Mouse (Mus musculus): ENCODE measurements around the gene Aamdc.

Aamdc gene

DNA sequence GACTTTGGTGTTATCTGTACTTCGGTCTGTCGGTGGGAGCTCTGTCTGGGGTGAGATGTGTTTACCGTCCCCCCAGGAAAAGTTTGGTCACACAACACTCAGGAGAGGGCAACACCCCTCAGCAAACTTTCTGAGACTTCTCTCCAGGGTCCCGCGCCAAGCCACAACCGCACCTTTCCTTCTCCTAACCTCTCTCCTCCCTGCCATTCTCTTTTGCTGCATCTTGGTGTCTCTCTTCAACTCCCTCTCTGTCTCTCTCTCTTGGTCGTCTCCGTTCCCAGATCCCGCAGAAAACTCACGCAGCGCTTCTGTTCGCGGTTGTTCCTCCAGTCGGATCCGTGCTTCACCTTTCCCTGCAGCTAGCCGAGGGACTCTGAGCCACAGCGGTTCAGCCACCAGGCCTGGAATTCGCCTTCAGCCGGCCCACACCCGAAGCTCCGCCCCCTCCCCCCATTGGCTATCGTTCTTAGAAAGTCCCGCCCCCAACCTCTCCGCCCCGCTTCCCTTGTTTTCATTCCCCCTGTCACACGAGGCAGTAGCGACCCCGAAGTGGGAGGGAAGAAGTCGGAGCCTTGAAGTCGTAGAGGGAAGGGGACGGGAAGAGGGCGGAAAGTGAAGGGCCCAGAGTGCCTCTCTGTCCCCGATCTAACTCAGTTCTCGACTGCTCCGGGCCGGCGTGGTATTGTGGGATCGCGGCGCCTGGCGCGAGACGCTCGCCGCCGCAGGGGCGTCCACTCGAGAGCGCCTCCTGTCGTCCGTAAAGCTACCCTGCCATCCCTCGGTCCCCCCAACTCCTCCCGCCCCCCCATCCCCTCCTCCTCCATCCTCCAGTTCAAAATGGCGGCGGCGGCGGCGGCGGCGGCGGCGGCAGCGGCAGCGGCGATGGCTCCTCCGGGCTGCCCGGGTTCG, at the start of gene Aamdc, which contains the start of gene Rsf1:
Aamdc (minus strand) TSS at position 431 of the 909 bp plus-strand sequence.
Rsf1 (plus strand) TSS at position 823 of the 909 bp plus-strand sequence.
- DNase-seq (ENCODE audit: low read depth, low spot score) = peak; percentile 97

DNA sequence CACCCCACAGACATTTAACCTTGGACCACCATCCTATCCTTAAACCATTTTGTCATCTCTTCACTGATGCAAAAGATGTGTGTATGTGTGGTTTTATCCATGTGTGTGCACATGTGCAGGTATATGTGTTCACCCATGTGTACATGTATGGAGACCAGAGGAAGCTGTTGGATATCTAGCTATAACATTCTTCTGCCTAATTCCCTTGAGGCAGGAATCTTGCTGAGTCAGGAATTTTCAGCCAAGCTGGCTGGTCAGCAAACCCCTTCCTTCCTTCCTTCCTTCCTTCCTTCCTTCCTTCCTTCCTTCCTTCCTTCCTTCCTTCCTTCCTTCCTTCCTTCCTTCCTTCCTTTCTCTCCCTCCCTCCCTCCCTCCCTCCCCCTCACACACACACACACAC, 44.1 kb upstream of the Aamdc start:
- DNase-seq (ENCODE audit: low read depth, low spot score) = no peak

DNA sequence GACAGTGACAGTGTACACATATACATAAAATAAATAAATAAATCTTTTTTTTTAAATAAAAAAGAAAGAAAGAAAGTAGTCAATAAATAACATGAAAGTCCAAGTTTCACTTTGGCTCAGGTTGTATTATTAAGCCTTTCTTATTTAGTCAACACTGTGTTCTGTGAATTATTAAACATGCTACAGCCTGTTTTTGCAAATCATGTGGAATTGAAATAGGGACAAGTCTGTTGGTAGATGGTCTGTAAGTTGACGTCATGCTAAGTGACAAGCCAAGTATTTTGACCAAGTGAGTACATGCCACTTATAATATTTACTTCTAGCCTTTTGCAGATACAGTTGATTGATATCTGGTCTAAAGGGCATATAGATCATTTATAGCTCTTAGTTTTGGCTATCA, 43.4 kb upstream of the Aamdc start:
- no peak for DNase-seq (ENCODE audit: low read depth, low spot score)

DNA sequence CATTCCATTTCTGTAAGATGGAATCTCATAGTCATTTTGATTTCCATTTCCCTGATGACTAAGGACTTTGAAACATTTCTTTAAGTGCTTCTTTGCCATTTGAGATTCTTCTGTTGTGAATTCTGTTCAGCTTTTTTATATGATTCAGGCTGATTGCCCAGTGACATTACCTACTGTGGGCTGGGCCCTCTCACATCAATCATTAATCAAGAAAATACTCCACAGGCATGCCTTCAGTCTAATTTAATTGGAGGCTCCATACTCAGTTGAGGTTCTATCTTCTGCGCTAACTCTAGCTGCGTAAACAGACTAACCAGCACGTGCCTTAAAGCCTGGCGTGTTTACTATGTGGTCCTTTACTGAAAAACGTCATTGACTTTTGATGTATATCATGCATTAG, 42.0 kb upstream of the Aamdc start:
- no peak for DNase-seq (ENCODE audit: low read depth, low spot score)

DNA sequence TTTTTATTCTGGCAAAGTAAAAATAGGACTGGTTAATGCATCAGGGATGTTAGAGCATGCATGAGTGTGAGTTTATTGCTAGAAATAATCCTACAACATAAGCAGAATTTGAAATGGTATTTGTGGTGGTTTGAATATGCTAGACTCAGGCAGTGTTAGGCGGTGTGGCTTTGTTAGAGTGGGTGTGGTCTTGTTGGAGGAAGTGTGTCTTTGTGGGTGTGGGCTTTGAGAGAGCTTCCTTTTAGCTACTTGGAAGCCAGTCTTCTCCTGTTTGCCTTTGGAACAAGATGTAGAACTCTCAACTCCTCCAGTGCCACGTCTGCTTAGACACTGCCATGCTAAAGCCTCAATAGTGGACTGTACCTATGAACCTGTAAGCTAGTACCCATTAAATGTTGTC, 19.3 kb upstream of the Aamdc start:
- DNase-seq (ENCODE audit: low read depth, low spot score) = no peak

DNA sequence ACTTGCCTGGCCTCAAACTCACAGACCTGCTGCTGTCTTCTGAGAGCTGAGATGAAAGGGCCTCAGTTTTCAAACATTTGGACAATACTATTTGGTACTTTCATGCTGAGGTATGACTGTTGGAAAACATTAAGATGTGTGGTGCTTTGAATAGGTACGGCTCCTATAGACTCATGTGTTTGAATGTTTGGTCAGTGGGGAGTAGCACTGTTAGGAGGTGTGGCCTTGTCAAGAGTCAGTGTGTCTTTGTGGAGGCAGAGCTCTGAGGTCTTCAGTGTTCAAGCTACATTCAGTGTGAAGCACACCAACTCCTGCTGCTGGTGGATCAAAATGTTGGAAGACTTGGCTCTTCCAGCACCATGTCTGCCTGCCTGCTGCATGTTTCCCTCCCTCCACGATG, 14.2 kb upstream of the Aamdc start:
- no peak for DNase-seq (ENCODE audit: low read depth, low spot score)

DNA sequence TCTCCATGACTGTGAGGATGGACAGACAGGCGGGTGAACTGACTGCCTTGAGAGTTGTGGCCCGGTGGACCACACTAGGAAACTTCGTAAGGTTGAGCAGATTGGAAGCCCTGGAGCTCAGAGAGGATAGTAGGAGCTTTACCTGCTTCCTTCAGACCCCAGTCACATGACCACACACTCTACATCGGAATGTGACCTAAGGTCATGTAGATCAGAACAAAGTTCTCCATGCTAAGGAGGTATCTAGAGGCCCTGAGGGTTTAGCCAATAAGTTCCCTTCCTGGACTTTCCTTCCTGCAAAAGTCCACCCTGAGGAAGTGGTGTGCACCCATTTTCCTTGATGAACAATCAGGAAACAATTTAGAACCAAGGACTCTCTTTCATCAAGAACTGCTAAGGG, 13.1 kb upstream of the Aamdc start:
- no peak for DNase-seq (ENCODE audit: low read depth, low spot score)

DNA sequence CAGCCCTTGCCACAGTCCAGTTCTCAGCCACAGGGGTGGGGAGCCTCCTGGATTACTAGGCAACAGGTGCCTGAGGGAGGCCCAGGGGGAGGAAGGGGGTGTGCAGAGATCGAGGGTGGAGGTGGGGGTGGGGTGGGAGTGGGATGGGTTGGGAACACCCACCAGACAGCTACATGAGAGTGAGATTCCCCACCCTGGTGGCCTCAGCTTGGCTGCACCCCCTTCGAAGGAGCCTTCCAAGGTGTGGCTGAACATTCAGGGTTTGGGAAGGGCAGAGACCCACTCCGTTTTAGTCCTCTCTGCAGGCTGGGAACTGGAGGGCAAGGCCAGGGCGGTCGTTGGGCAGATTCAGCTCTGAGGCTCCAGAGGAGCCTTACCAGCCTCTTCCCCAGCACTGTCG, 12.0 kb upstream of the Aamdc start:
- no peak for DNase-seq (ENCODE audit: low read depth, low spot score)

DNA sequence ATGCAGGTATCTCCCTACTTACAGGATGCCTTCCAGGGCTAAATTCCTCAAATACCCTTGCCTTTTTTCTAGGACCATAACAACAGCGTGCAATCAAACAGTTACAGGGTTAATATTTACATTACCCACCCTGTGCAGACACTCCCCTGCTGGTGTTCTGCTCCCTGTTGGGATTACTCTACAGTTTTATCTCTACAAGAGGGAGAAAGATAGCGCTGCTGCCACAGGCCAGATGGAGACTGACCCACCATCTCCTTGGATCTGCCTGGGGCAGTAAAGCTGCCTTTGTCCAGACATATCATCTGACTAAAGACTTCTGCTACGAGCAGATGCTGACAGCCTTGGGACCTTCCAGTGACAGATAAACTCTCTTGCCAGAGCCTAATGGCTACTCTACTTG, 11.2 kb upstream of the Aamdc start:
- DNase-seq (ENCODE audit: low read depth, low spot score) = no peak

DNA sequence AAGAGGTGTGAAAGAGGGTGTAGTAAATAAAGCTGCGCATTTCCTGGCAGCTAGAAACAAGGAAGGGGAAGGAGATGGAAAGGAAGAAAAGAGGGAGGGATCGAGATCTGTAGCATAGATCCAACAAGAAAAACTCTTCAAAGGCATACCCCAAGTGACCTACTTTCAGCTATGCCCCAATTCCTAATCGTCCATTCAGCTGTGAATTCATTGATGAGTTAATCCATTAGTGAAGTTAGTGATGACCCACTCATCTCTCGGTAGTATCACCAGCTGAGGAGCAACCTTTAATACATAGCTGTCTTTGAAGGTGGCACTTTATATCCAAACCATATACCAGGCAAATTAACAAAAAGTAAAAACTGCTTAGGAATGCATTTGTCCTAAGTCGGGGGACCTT, 9.2 kb upstream of the Aamdc start:
- no peak for DNase-seq (ENCODE audit: low read depth, low spot score)

DNA sequence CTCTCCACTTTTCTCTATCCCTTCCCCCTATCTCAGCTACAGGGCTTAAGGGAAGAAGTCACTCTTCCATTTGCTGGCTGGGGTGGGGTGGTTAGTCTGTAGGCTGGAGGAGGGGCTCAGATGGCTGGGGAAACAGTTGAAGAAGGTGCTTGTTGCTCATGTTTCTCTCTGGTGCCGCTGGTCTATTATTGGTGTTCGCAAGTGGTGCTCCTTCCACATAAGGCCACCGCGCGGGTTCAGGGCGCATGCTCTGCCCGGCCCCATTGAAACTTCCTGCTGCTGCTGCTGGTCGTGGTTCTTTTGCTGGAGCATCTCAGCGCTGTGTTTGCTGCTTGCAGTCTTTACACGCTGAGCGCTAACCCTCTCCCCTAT, 1.5 kb upstream of the Aamdc start:
- peak; percentile 79 for DNase-seq (ENCODE audit: low read depth, low spot score)

DNA sequence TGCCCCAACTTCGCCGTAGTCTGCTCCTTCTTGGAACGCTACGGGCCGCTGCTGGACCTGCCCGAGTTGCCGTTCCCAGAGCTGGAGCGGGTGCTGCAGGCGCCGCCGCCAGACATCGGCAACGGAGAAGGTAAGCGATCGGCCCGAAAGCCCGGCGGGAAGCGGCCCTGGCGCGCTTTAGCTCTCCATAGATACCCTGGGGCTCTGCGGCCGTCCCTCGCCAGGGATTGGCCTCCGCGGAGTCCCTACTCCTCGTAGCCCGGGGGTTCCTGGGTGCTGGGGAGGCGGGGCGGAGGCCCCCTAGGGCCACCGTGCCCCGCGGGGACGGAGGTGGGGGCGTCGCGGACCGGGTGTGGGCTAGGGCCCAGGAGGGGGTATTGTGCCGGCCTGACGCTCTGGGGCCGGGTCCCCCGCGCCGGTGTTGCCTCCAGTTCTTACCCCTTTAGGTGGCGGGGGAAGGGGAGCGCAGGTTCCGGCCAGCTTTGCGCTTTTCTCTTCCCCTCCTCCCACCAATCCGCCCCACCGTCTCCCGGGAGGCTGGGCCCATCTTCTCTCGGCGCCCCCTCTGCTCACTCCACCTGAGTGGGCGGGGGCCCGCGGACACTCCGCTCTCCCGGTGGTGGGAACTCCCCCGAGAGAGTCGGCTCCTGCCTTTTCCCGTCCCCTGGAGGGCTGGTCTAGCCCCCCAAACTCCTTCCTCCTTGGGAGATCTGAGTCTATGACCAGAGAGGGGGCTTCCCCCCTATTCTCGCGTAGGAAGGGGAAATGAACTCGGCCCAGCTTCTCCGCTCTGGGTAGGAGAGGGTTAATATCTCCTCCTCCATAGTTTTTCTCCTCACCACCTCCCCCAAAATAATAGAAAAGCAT, 912 bp upstream of the Aamdc start:
- DNase-seq (ENCODE audit: low read depth, low spot score) = peak; percentile 20

DNA sequence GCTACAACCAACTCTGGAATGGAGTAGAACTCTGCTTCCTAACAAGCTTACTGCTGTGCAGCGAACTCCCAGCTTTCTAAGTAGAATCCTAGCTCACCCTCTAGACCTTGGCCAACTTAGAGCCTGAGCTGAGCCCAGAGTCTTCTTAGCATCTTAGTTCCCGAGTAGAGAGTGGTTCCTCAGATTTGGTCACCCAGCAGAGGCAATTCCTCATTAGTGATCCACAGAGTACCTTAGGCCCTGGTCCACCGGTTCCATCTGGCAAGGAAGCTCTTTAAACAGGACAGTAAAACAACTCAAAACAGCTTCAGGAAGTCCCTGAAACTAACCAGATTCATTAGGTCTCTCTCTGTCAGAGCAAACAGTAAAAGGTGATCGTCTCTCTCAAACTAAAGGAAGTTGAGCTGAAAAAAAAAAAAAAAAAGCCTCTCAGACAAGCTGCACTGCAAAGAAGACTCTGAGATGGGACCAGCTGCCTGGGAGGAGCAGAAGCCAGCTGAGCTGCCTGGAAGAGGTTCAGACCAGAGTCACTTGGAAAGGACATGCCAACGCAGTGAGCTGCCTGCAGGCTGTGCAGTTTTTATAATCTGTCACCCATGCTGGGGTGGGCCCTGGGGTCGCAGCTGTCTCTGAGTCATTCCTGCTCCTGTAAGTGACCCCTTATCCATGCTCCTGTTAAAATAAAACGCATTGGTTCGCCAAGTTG, 783 bp downstream of the Aamdc start:
- DNase-seq (ENCODE audit: low read depth, low spot score) = peak; percentile 80

DNA sequence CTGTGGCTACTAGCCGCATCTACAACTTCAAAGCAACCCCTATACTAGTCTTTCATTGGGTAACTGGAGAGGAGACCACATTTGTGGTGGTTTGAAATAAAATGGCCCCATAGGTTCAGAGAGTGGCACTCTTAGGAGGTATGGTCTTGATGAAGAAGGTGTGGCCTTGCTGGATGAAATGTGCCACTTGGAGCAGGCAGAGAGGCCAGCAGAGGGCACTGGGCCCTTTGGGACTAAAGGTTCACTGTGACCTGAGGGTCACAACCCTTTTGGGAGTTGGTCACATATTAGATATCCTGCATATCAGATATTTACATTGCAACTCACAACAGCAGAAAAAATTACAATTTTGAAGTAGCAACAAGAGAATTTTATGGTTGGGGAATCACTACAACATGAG, 8.9 kb downstream of the Aamdc start:
- no peak for DNase-seq (ENCODE audit: low read depth, low spot score)

DNA sequence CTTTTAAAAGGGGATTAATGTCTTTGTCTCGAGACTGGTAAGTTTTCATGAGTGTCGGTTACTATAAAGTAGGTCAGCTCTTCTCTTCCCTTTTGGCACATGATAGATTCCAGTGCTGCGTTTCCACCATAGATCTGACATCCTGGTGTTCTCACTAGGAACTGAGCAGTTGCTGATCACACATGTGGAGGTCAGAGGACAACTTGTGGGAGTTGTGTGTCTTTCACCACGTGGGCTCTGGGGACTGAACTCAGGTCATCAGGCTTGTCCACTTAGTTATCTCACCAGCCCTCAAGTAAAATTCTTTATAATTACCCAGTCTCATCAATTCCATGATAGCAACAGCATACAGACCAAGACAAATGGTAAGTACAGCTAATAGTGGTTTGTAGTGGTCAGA, 9.9 kb downstream of the Aamdc start:
- no peak for DNase-seq (ENCODE audit: low read depth, low spot score)

DNA sequence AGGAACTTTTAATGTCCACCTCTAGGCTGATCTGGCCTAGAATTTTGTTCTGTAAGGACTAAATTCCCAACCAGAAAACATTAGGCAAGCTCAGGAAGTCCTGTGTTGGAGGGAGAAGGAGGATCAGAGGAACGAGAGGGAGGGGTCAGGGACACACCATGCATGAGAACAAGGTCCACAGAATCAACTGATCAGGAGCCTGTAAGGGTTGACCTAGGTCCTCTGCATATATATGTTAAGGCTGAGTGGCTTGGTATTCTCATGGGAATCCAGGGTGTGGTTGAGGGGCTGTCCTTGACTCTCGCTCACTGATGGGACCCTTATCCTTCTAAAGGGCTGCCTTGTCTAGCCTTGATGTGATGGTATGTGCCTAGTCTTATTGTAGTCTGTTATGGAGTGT, 15.7 kb downstream of the Aamdc start:
- no peak for DNase-seq (ENCODE audit: low read depth, low spot score)

DNA sequence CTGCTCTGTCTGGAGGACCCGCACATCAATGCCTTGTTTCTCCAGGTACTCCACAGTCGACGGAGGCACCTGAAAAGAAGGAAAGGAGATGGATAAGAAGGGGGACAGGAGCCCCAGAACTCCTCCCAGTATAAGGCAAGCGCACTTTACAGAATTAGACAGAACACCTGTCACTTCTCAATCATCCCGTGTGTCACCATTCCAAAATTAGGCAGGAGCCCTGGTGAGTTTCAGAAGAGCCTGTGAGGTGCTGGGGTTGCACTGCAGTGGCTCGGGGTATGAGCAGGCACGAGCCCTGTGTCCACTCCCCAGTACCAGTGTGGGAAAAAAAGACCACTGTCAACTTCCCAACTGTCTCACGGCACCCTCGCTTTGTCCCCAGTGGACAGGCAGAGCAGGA, 28.6 kb downstream of the Aamdc start:
- peak; percentile 81 for DNase-seq (ENCODE audit: low read depth, low spot score)

DNA sequence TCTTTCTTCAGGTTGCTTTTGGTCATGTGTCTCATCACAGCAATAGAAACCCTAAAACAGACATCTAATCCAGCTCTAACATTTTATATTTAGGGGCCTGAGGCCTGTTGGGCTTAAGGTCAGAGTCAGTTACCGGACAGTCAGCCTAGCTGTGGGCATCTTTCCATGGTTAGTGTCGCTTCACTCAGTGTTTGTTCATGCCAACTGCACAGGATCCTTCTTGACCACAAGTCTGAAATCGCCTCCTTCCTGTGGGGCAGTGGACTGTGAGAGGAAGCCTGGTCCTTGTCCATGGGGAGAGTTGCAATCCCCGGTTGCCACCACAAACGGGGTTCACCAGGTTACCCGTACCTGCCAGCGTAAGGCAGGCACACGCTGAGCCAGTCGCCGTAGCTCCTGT, 30.0 kb downstream of the Aamdc start:
- peak; percentile 70 for DNase-seq (ENCODE audit: low read depth, low spot score)

DNA sequence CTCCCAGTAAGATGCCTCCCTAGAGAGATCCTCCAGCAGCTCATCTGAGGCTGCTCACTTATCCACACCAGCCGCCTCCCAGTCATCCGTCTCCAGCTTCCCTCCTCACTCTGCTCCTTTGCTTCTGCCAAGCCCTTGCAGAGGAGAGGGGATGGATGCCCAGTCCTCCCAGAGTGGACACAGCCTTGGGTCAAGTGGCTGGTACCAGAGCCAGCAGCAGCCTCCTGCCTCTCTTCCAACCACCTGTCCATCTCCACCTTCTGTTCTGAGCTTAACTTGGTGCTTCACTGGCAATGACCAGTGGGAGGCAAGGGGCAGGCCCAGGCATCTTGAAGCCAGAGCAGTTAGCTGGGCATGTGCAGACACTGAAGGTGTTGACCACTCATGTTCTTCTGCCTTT, 32.8 kb downstream of the Aamdc start:
- peak; percentile 74 for DNase-seq (ENCODE audit: low read depth, low spot score)

DNA sequence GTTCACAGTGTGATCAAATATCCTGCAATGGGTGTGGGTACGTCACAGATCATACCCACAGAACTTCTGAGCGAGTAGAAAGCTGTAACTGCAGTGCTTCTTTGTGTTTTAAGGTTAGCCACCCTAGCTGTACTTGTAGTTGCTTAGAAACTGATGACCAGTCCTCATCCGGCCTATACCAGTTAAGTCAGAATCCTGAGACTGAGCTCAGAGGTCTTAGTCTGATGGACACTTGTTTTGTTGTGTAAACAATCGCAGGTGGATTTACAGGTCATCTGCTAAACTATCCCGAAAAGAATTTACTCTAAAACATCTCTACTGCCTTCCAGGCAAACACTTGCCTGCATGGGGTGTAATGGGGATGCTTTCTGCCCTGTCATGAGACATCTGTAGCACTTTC, 42.7 kb downstream of the Aamdc start:
- DNase-seq (ENCODE audit: low read depth, low spot score) = no peak

DNA sequence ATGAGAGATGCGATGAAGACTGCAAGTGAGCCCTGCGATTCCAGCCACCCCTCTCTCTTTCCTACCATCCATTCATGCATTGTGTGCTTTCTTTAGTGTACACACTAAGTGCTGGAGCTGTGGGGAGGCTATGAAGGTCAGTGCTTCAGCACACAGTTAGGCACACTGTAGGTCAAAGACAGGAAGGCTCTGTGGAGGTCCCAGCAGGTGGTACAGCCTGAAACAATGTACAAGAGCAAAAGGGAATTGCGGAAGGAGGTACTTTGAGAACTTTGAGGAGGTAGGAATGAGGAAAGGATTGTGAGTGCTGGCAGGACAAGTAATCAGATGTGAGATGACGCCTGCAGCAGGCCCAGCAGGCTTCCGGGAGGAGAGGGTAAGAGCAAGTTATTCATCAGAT, 43.8 kb downstream of the Aamdc start:
- DNase-seq (ENCODE audit: low read depth, low spot score) = no peak

DNA sequence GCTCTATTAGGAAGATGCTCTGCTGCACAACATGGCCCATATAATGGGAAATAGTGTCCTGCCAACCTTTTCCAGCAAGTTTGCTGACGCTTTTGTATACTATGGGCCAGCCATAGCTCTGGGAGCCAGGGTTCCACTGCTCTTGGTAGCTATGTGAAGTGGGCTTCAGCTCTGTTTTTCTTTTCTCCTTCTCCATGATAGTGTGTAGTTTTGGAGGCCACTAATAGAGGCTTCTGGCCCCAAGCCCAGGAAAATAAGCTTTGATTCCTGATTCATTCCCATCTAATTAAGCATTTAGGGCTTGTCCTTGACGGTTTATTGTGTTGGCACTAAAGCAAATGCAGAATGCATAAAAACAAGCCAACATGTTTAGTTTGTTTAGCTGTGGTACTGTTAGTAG, 59.4 kb downstream of the Aamdc start:
- no peak for DNase-seq (ENCODE audit: low read depth, low spot score)
